Mouse (Mus musculus) liver, adult 2 months (tissue): ENCODE results near the gene Gm20388.

ENCODE experiments used
- CTCF ChIP-seq: fragments of 200-500 bp; IDR thresholded peaks from 2 replicates; pipeline ENCODE4 v1.5.1; 2011; ENCODE audit warnings: low read depth, low read length, control low read depth
- POLR2A ChIP-seq: fragments of 200-500 bp; IDR thresholded peaks from 2 replicates; pipeline ENCODE4 v1.6.1; 2011; ENCODE audit warnings: low read length, control low read depth; ENCODE audit not compliant: insufficient read depth; ENCODE audit errors: extremely low read depth

DNA sequence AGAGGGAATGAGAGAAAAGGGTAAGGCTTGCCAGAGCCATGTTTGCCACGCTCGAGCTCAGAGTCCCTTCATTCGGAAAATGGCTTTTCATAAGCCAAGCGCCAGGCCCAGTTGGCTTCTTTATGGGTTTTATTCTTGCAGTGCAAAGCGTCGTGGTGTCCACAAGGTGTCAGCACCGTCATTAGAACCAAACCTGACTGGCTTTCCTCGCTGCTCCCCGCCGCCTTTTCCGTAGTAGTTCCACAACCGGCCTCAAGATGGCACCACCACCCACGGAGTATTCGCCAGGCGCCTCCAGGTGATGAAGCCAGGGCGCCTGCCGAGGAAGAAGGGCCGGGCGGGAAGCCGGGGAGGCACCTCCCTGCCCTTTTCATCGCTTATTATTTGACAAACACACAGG, 1202.6 kb downstream of the Gm20388 start:
- TF ChIP-seq CTCF (peak; percentile 98), POLR2A (no peak)
